Mouse (Mus musculus) small intestine, adult 2 months (tissue): ENCODE measurements around the gene Nrip2.

Experiments used
- CTCF ChIP-seq: fragments of 200-500 bp; IDR thresholded peaks from 2 replicates; pipeline ENCODE4 v1.5.1; 2012; ENCODE audit warnings: low read depth, mild to moderate bottlenecking, control low read depth, inconsistent platforms, low read length, moderate library complexity, mixed read lengths; ENCODE audit not compliant: insufficient replicate concordance, insufficient read length; ENCODE audit errors: extremely low read depth
- POLR2A ChIP-seq: fragments of 200-500 bp; IDR thresholded peaks from 2 replicates; pipeline ENCODE4 v1.6.1; 2012; ENCODE audit warnings: low read depth, mild to moderate bottlenecking, control low read depth, inconsistent platforms, low read length, moderate library complexity

DNA sequence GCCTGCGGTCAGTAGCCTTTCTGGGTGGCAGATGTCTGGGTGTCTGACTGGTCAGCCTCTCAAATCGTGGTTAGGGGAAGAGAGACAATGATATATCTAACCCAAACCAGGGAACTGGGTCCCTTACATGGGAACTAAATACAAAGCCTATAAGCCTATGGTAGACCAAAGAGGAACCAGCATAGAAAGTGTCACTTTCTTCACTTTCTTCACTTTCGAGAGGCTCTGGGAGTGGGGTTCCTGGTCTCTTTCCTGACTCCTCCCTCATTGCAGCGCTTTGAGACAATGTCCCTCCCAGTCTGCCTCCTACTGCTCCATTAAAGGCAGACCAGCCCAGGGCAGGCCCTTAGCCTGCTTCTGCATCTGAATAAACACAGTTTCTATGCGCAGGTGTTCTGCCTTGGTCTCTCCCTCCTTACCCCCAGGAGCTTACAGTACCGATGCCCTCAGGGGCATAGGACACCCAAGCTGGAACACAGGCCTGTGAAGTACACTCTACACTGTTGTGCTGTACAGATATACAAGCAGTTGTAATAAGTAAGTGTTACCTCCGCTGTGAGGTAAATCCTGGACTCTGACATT is 9.5 kb downstream of the Nrip2 start:
- TF ChIP-seq POLR2A (no peak), CTCF (no peak)
